Mouse (Mus musculus): ENCODE results near the gene Lrrc74a.
A peak's percentile ranks its signal among the peaks of the same experiment; 100 is the strongest.

GRCm38 (mm10) chr12:86801148-86802004, 67.2 kb downstream of the Lrrc74a start:
- peak; percentile 68 for TF ChIP-seq POLR2A (IDR thresholded peaks at IDR 0.05; ENCODE audit: insufficient read length, low read depth)
- TF ChIP-seq MAX (IDR thresholded peaks at IDR 0.05; ENCODE audit: low read depth) = no peak
- TF ChIP-seq USF1 (IDR thresholded peaks at IDR 0.05; ENCODE audit: low read depth) = no peak
- TF ChIP-seq MYOG (IDR thresholded peaks at IDR 0.05; ENCODE audit: control insufficient read depth in 1 of 3, insufficient read depth in 1 of 3, insufficient read length in 2 of 3, low read depth in 2 of 3) = peak; percentile 46 to 97 (median 79)
- TF ChIP-seq POLR2AphosphoS2 (IDR thresholded peaks at IDR 0.05; ENCODE audit: insufficient read length, low read depth) = peak; percentile 55
- TF ChIP-seq CEBPB (IDR thresholded peaks at IDR 0.05; ENCODE audit: insufficient read depth, poor library complexity, severe bottlenecking) = 0 out of 2 replicates have a peak, but pooled peaks have one; percentile 28
- TF ChIP-seq TCF3 (IDR thresholded peaks at IDR 0.05; ENCODE audit: insufficient read length, low read depth) = peak; percentile 68
- no peak for TF ChIP-seq REST (IDR thresholded peaks at IDR 0.05; ENCODE audit: insufficient read depth, insufficient read length)
- peak; percentile 19 to 96 (median 81) for TF ChIP-seq MYOD1 (IDR thresholded peaks at IDR 0.05; ENCODE audit: control insufficient read depth in 1 of 3, insufficient read length in 2 of 3, low read depth in 2 of 3)
- peak; percentile 90 for TF ChIP-seq TCF12 (IDR thresholded peaks at IDR 0.05; ENCODE audit: insufficient read depth, poor library complexity, severe bottlenecking)
- TF ChIP-seq E2F4 (IDR thresholded peaks at IDR 0.05; ENCODE audit: insufficient read depth) = no peak

Measured in myocyte (in vitro differentiated cells).